Mouse (Mus musculus) embryonic fibroblast, embryonic 13.5 days (primary cell): ENCODE measurements around the gene Brwd1.
"Not testable (repeated sequence)": the region's sequence is repeated elsewhere in the genome, so short reads cannot be mapped to it uniquely, and the experiment has no call there.

Experiments
- CTCF ChIP-seq: IDR thresholded peaks from 2 replicates; pipeline ENCODE4 v1.5.1; 2011; ENCODE audit warnings: mild to moderate bottlenecking, control low read depth, low read length, moderate library complexity, borderline replicate concordance; ENCODE audit not compliant: insufficient read depth
- POLR2A ChIP-seq: IDR thresholded peaks from 2 replicates; pipeline ENCODE4 v1.6.1; 2011; ENCODE audit warnings: low read depth, mild to moderate bottlenecking, control low read depth, low read length, moderate library complexity

DNA sequence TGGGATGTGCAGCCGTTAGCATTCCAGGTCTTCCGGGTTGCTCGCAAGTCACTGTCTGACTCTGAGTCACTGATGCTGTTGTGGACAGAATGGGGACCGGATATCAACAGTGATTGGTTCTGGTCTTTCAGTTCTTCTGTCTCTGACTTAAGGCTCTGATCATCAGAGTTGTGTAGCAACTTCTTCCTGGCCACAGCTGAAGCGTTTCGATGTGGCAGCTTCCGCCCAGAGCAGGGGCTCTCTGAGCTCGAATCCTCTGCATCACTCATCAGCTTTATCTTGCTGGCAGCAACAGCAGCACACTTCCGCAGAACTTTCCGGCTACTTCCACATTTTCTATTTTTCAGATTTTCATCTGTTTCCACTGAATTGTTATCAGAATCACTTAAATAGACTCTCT is 73.2 kb downstream of the Brwd1 start:
- not testable (repeated sequence) for TF ChIP-seq POLR2A, CTCF
